Mouse (Mus musculus) megakaryocyte, embryonic 14.5 days (primary cell): Measurements from ENCODE around the gene Sqstm1. TPM values are rescaled to one million over a fixed set of nuclear protein-coding genes. Genes with fewer than 3 reads are reported as not detected.

Source experiments
- H3K27me3 ChIP-seq: replicated peaks from 2 replicates; pipeline ENCODE3; 2012; ENCODE audit warnings: inconsistent platforms
- H3K36me3 ChIP-seq: replicated peaks from 2 replicates; pipeline ENCODE3; 2012; ENCODE audit warnings: low read length, inconsistent platforms, mixed read lengths
- H3K4me1 ChIP-seq: 2 replicates; pipeline ENCODE4 v1.6.1; 2012; ENCODE audit warnings: inconsistent platforms
- H3K4me3 ChIP-seq: replicated peaks from 2 replicates; pipeline ENCODE3; 2012; ENCODE audit warnings: moderate library complexity, mild to moderate bottlenecking, inconsistent platforms
- H3K9me3 ChIP-seq: 2 replicates; pipeline ENCODE4 v1.6.1; 2012; ENCODE audit warnings: inconsistent platforms
- FLI1 ChIP-seq: IDR thresholded peaks from 2 replicates; pipeline ENCODE4 v1.6.1; 2012; ENCODE audit warnings: low read length, inconsistent platforms, mixed read lengths
- GATA1 ChIP-seq: IDR thresholded peaks from 3 replicates; pipeline ENCODE4 v1.6.1; 2012; ENCODE audit warnings: mixed read lengths, low read length, inconsistent platforms, borderline replicate concordance
- polyA plus RNA-seq: library from polyadenylated mRNA; stranded (reverse); fragments of >175 nt; gene quantifications from 2 replicates; pipeline ENCODE4 v1.2.3, GENCODE M21; 2012; ENCODE audit warnings: low replicate concordance; ENCODE audit not compliant: insufficient read depth

Sqstm1 gene
- polyA plus RNA-seq: 154 and 155 TPM in 2 replicates

- H3K27me3 ChIP-seq: no peaks in the 10 kb centered on the region
- H3K4me1 ChIP-seq: peaks cover 76% of the 10 kb centered on the region
- H3K36me3 ChIP-seq: peaks cover 40% of the 10 kb centered on the region
- peak within 1 kb of the TSS; percentile 97 for H3K4me3 ChIP-seq
- H3K9me3 ChIP-seq: no peaks in the 10 kb centered on the region
- no peak for TF ChIP-seq FLI1
- TF ChIP-seq GATA1: no peak
Observed at GRCm38 (mm10) chr11:50210505-50211151, at the start of gene Sqstm1, which contains the start of gene Mgat4b. Gene Sqstm1 (minus strand): TSS chr11:50210827. Gene Mgat4b (plus strand): TSS chr11:50210890.

- H3K9me3 ChIP-seq: no peaks in the 10 kb centered on the region
- H3K4me1 ChIP-seq: peaks cover 74% of the 10 kb centered on the region
- H3K36me3 ChIP-seq: peaks cover 91% of the 10 kb centered on the region
- H3K4me3 ChIP-seq: no peak overlapping the region
- TF ChIP-seq GATA1 (no peak), FLI1 (no peak)
- no peaks in the 10 kb centered on the region for H3K27me3 ChIP-seq
Observed at GRCm38 (mm10) chr11:50258310-50258709, 47.7 kb upstream of the Sqstm1 start.

- TF ChIP-seq GATA1: no peak
- no peak for TF ChIP-seq FLI1
- Histone ChIP-seq H3K27me3 (no peaks in the 10 kb centered on the region), H3K4me3 (no peak overlapping the region), H3K4me1 (peaks cover 79% of the 10 kb centered on the region), H3K36me3 (peaks cover 79% of the 10 kb centered on the region), H3K9me3 (no peaks in the 10 kb centered on the region)
Observed at GRCm38 (mm10) chr11:50256615-50257014, 46.0 kb upstream of the Sqstm1 start.

- TF ChIP-seq FLI1: no peak
- no peak for TF ChIP-seq GATA1
- Histone ChIP-seq H3K4me1 (peaks cover 81% of the 10 kb centered on the region), H3K9me3 (no peaks in the 10 kb centered on the region), H3K4me3 (no peak overlapping the region), H3K36me3 (peaks cover 54% of the 10 kb centered on the region), H3K27me3 (peaks cover 2% of the 10 kb centered on the region)
Observed at GRCm38 (mm10) chr11:50254010-50254580, 43.5 kb upstream of the Sqstm1 start.

GRCm38 (mm10) chr11:50253393-50253792 lies 42.8 kb upstream of the Sqstm1 start:
- Histone ChIP-seq H3K9me3 (no peaks in the 10 kb centered on the region), H3K4me3 (no peak overlapping the region), H3K36me3 (peaks cover 47% of the 10 kb centered on the region), H3K27me3 (peaks cover 2% of the 10 kb centered on the region), H3K4me1 (peaks cover 77% of the 10 kb centered on the region)
- TF ChIP-seq FLI1 (no peak), GATA1 (no peak)

GRCm38 (mm10) chr11:50252684-50253265 lies 42.1 kb upstream of the Sqstm1 start:
- H3K27me3 ChIP-seq: peaks cover 2% of the 10 kb centered on the region
- H3K4me1 ChIP-seq: peaks cover 70% of the 10 kb centered on the region
- no peak for TF ChIP-seq FLI1
- no peak for TF ChIP-seq GATA1
- no peak overlapping the region for H3K4me3 ChIP-seq
- H3K36me3 ChIP-seq: peaks cover 41% of the 10 kb centered on the region
- no peaks in the 10 kb centered on the region for H3K9me3 ChIP-seq

- H3K9me3 ChIP-seq: no peaks in the 10 kb centered on the region
- H3K27me3 ChIP-seq: peaks cover 2% of the 10 kb centered on the region
- no peak overlapping the region for H3K4me3 ChIP-seq
- peaks cover 35% of the 10 kb centered on the region for H3K36me3 ChIP-seq
- peaks cover 64% of the 10 kb centered on the region for H3K4me1 ChIP-seq
- no peak for TF ChIP-seq FLI1
- TF ChIP-seq GATA1: no peak
Observed at GRCm38 (mm10) chr11:50252166-50252565, 41.5 kb upstream of the Sqstm1 start.

GRCm38 (mm10) chr11:50248473-50249171 lies 38.0 kb upstream of the Sqstm1 start:
- Histone ChIP-seq H3K4me1 (peaks cover 45% of the 10 kb centered on the region), H3K9me3 (no peaks in the 10 kb centered on the region), H3K27me3 (peaks cover 2% of the 10 kb centered on the region), H3K36me3 (peaks cover 6% of the 10 kb centered on the region), H3K4me3 (no peak overlapping the region)
- TF ChIP-seq FLI1 (no peak), GATA1 (no peak)

GRCm38 (mm10) chr11:50245269-50245668 lies 34.6 kb upstream of the Sqstm1 start:
- TF ChIP-seq FLI1 (no peak), GATA1 (no peak)
- H3K36me3 ChIP-seq: no peaks in the 10 kb centered on the region
- peaks cover 2% of the 10 kb centered on the region for H3K27me3 ChIP-seq
- peaks cover 40% of the 10 kb centered on the region for H3K4me1 ChIP-seq
- no peak overlapping the region for H3K4me3 ChIP-seq
- no peaks in the 10 kb centered on the region for H3K9me3 ChIP-seq

- Histone ChIP-seq H3K27me3 (no peaks in the 10 kb centered on the region), H3K4me3 (no peak overlapping the region), H3K4me1 (peaks cover 53% of the 10 kb centered on the region), H3K36me3 (no peaks in the 10 kb centered on the region), H3K9me3 (no peaks in the 10 kb centered on the region)
- no peak for TF ChIP-seq FLI1
- no peak for TF ChIP-seq GATA1
Observed at GRCm38 (mm10) chr11:50243926-50244325, 33.3 kb upstream of the Sqstm1 start.
